1 mouse cellular context compared by ENCODE assay signal in the genomic region with DNA sequence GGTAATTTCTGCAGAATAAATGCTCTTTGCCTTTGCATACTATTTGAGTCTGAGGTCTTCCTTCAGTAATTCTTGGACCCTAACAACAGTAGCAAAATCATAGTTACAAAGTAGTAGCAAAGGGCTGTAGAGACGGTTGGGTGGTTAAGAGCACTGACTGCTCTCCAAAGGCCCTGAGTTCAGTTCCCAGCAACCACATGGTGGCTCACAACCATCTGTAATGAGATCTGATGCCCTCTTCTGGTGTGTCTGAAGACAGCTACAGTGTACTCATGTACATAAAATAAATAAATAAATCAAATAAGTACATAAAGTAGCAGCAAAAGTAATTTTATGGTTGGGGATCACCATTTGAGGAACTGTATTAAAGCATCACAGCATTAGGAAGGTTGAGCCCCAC. TPM values are rescaled to one million over a fixed set of nuclear protein-coding genes. Genes with fewer than 3 reads are reported as not detected.
"Had no signal": no experiment of that assay in that cellular context is flagged by ENCODE, and none has a peak within 500 bp of the region (broad histone marks: within the 10 kb centered on the region; RNA-seq: fewer than 3 reads in every experiment).

No protein-coding gene starts in this region.

RNA-seq across cellular contexts. Expression of a gene that starts 30.5 kb away (rescaled TPM):
- polyA plus RNA-seq: erythroblast, embryonic 14.5 days had no signal
